Mouse (Mus musculus) retina, postnatal 1 day (tissue): Measurements from ENCODE around the gene Selenom.

Source experiments
- DNase-seq: peaks from one replicate; pipeline ENCODE4 v3.0.0-alpha.2; 2012

The Selenom gene

DNA sequence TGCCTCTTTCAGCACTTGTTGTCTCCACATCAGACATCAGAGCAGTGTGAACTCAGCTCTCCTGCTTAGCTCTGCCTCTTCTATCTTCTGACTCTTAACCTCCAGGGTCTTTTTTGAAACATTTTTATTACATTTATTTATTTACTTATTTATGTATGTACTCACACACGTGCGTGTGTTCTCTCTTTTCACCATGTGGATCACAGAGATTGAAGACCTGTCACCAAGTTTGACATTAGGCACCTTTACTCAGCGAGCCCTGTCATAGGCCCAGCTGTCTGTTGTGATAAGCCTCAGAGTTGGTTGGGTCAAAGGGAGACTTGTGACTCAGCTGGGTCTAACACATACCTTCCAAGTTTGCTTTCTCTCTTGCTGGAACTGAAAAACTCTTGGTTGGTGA, 43.4 kb downstream of the Selenom start:
- DNase-seq = no peak

DNA sequence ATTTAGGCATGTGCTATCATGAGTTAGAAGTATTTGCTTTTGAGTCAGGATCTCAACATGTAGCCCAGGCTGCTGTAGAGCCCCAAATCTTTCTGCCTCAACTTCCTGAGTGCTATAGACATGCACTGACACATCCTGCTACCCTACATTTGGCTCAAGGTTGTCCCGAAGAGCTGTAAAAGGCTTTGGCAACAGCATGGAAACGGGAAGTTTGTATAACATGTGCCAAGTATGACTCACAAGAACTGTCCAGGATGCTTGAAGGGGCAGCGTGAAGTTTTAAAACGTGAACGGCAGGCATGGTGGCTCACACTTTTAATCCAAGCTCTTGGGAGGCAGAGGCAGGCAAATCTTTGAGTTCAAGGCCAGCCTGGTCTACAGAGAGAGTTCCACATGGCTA, 45.7 kb downstream of the Selenom start:
- DNase-seq = no peak

DNA sequence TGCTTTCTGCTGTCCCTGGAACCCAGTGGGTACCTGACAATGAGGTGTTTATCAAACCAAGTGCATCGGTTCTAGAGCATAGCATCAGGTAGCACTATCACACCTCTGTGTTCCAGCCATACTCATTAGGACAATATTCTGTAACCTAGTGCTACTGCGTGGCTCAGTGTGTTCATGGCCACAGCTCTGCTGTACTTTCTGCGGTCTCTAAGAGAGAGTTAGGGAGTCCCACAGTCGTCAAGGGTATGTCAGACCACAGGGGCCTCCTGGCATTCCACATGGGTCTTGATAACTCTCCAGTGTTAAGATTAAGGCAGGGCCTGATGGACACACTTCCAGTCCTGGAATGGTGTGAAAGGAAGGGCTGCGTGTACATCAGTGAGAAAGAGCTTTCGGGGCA, 49.4 kb downstream of the Selenom start:
- no peak for DNase-seq

DNA sequence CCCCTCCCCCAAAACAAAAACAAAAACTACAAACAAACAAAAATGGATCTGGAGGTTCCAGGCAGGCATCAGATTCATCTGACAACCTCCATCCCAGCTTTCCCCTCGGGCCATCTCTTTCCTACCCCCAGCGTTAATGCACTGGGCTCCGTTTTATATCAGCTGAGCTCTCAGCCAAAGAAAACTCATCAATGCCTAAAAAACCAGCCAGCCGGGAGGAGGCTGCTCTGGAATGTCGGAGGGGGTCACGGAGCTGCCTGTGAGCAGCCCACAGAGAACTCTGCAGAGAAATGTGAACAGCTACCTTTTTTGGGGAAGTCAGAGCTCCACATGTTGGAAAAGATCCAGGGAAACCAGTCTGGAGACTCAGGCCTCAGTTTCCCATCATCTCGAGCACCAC, 50.0 kb downstream of the Selenom start:
- DNase-seq = no peak

DNA sequence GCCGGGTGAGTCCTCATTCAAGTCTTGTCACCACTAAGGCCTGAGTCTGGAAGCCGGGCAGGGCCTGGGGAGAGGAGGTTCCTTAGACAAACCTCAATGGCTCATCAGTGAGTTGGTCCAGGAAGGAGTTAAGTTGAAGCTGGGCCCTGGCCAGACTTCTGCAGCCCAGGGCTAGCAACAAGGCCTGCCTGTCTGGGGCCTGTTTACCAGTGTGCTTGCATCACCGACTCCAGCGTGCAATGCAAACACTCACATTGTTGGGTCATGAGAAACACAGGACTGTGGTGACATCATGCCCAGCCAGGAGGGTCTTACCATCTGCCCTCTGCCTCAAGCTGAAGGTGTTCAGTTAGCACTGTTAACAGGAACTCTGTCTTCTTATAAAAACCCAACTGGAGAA, 51.5 kb downstream of the Selenom start:
- DNase-seq = no peak
